Mouse (Mus musculus): ENCODE measurements around the gene Gfra1. TPM values are rescaled to one million over a fixed set of nuclear protein-coding genes. Genes with fewer than 3 reads are reported as not detected.

Gene Gfra1
- 5.2 TPM for polyA plus RNA-seq (2014; fragmentation: Illumina TruSeq; extraction: RNeasy Lipid Tissue Mini Kit (QIAGEN cat#74804); ENCODE audit: low read depth, low replicate concordance)

DNA sequence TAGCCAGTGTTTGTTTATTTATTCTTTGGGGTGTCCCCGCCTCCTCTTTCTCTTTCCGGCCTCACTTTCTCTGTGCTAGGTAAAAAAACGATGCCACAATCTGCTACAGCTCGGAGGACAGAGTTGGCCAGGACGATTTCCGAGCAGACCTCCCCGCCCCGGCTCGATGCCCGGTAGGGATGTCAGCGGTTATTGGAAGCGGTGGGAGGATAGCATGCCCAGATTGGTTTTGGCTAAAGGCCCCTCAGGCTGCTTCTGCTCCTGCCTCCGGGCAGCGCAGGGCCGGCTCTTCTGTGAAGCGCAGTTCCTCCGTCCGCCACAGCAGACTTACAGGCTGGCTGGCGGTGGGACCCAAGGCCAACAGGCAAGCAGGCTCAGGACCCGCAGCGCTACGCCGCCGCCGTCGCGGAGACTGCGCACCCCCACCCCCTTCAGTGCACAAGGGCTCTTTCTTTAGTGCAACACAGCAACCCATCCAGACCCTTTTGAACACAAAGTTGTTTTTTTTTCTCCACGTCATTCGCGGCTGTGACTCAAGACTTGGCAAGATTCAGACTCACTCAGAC is at the start of gene Gfra1:
Gfra1 (minus strand) TSS at position 414 of the 566 bp plus-strand sequence.

Other genes with a start within 250 kb of the Gfra1 start
- not detected for gene Ccdc172, start 56.1 kb upstream of the Gfra1 start, polyA plus RNA-seq (2014; fragmentation: Illumina TruSeq; extraction: RNeasy Lipid Tissue Mini Kit (QIAGEN cat#74804); ENCODE audit: low read depth, low replicate concordance)
- gene Pnlip, start 196.6 kb upstream of the Gfra1 start, polyA plus RNA-seq (2014; fragmentation: Illumina TruSeq; extraction: RNeasy Lipid Tissue Mini Kit (QIAGEN cat#74804); ENCODE audit: low read depth, low replicate concordance), result 22.2 TPM